Mouse (Mus musculus) midbrain, embryonic 15.5 days (tissue): ENCODE measurements at regions not wholly inside any gene's neighbourhood (a gene's known extent, or its start where the extent isn't known, plus 50 kb on each side); places are given as distances from the start of the nearest gene placed in this dataset.

Source experiments
- ATAC-seq: fragments of 200-750 bp; cut with Nextera tagmentation; replicated peaks from 2 replicates; pipeline ENCODE4 v1.8.0; 2017; ENCODE audit warnings: moderate TSS enrichment
- H3K27ac ChIP-seq: fragments of 300-500 bp; sonication (generic); 2 replicates; pipeline ENCODE4 v1.5.1; 2015; ENCODE audit warnings: mild to moderate bottlenecking, inconsistent platforms
- H3K27me3 ChIP-seq: fragments of 300-500 bp; sonication (generic); replicated peaks from 2 replicates; pipeline ENCODE4 v1.6.1; 2015; ENCODE audit warnings: inconsistent platforms
- H3K36me3 ChIP-seq: fragments of 300-500 bp; sonication (generic); replicated peaks from 2 replicates; pipeline ENCODE4 v1.6.1; 2015; ENCODE audit warnings: inconsistent platforms
- H3K4me1 ChIP-seq: fragments of 300-500 bp; sonication (generic); 2 replicates; pipeline ENCODE4 v1.6.1; 2015; ENCODE audit warnings: inconsistent platforms
- H3K4me2 ChIP-seq: fragments of 300-500 bp; sonication (generic); 2 replicates; pipeline ENCODE4 v1.6.1; 2015; ENCODE audit warnings: inconsistent platforms, mild to moderate bottlenecking, moderate library complexity
- H3K4me3 ChIP-seq: fragments of 300-500 bp; sonication (generic); 2 replicates; pipeline ENCODE4 v1.5.1; 2015; ENCODE audit warnings: mild to moderate bottlenecking, inconsistent platforms
- H3K9ac ChIP-seq: fragments of 300-500 bp; sonication (generic); 2 replicates; pipeline ENCODE4 v1.6.1; 2015; ENCODE audit warnings: mild to moderate bottlenecking, inconsistent platforms
- H3K9me3 ChIP-seq: fragments of 300-500 bp; sonication (generic); 2 replicates; pipeline ENCODE4 v1.6.1; 2016; ENCODE audit warnings: inconsistent platforms
- WGBS: fragments of 180-500 bp; shearing (Covaris S2); methylation state at CpG from one replicate; pipeline ENCODE4 v1.1.7; 2015; ENCODE audit warnings: mixed read lengths; 5-methylcytosine and 5-hydroxymethylcytosine counted together

DNA sequence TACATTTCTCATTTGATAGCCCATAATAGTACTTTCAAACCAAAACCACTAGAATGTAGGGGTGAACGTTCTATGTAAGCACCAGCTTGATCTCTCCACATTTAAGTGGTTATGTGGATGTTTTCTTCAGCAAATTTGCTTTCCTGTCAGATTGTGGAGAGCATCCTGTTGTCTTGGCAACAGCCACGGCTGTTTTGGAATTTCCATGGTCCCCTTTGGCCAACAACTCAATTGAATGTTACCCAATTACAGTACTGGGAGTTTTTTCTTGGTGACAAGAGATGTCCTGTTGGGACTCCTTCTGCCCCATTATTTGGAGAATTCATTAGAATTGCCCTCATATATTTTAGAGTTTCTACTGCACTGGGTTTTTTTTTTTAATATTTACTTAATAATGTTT is 503.2 kb downstream of the Ndufa4 start:
- ATAC-seq, result no peak
- 39% methylated on average over 2 of the region's 2 CpGs for WGBS
- no peak overlapping the region for H3K9ac ChIP-seq
- H3K4me3 ChIP-seq, result no peak overlapping the region
- no peaks in the 10 kb centered on the region for H3K36me3 ChIP-seq
- H3K4me2 ChIP-seq, result no peak overlapping the region
- no peaks in the 10 kb centered on the region for H3K4me1 ChIP-seq
- H3K27ac ChIP-seq, result no peak overlapping the region
- no peaks in the 10 kb centered on the region for H3K27me3 ChIP-seq
- no peaks in the 10 kb centered on the region for H3K9me3 ChIP-seq

- Histone ChIP-seq H3K9me3 (no peaks in the 10 kb centered on the region), H3K27me3 (no peaks in the 10 kb centered on the region), H3K27ac (no peak overlapping the region), H3K4me1 (no peaks in the 10 kb centered on the region), H3K4me3 (no peak overlapping the region), H3K36me3 (no peaks in the 10 kb centered on the region), H3K4me2 (no peak overlapping the region), H3K9ac (no peak overlapping the region)
- 0 out of 2 replicates have a peak, but pooled peaks have one; percentile 37 for ATAC-seq
- WGBS, result 82% methylated on average over 1 of the region's 1 CpGs
Observed at GRCm38 (mm10) chr6:11359088-11359487, 548.2 kb downstream of the Ndufa4 start.

DNA sequence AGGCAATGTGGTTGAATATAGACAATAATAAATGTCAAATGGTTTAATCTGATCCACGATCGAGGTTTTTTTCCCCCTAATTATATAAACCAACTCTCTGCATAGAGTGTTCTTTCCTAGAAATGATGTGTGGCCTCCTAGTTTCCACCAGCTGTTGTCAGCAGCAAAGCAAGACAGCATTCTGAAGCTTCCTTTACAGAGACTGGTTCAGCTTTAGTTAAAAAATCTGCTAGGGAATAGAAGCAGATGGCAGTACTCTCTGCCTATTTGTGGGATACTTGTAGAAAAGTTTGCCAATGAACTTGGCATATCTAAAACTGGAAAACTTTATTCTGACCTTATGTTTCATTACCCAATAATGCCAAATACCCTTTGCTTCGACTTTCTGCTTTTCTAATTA is 553.7 kb downstream of the Ndufa4 start:
- Histone ChIP-seq H3K4me2 (no peak overlapping the region), H3K27ac (no peak overlapping the region), H3K9ac (no peak overlapping the region), H3K36me3 (no peaks in the 10 kb centered on the region), H3K9me3 (no peaks in the 10 kb centered on the region), H3K4me3 (no peak overlapping the region), H3K27me3 (no peaks in the 10 kb centered on the region), H3K4me1 (no peaks in the 10 kb centered on the region)
- WGBS, result 82% methylated on average over 3 of the region's 3 CpGs
- no peak for ATAC-seq

DNA sequence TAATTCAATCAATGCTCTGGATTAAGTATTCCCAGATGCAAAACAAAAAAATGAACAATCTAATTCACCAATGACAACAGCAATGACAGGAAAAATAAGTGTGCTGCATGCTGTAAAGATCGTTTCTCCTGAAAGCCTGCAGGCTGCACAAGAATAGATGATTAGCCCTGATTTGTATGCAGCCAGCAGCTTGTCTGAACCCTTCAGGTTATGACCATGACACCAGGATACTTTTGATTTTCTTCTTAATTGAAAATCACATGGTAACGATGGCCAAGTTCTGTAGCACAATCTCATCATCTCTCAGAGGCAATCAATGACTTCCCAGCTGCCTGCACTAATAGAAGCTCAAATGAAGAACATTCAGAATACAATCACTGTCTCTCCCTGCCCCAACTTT is 573.2 kb downstream of the Ndufa4 start:
- Histone ChIP-seq H3K27me3 (no peaks in the 10 kb centered on the region), H3K4me1 (no peaks in the 10 kb centered on the region), H3K36me3 (no peaks in the 10 kb centered on the region), H3K9ac (no peak overlapping the region), H3K4me2 (no peak overlapping the region), H3K4me3 (no peak overlapping the region), H3K9me3 (no peaks in the 10 kb centered on the region), H3K27ac (no peak overlapping the region)
- 31% methylated on average over 2 of the region's 2 CpGs for WGBS
- peak; percentile 74 for ATAC-seq

DNA sequence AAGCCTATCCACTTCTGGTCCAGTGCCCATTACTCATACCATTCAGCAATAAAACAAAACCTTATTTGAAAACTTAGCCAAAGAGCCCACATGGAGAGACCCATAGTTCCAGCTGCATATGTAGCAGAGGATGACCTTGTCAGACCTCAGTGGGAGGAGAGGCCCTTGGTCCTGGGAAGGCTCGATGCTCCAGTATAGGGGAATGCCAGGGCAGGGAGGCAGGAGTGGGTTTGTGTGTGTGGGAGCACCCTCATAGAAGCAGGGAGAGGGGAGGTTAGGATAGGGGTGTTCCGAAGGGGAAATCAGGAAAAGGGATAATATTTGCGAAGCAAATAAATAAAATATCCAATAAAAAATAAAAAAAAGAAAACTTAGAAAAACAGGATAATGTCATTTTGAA is 593.6 kb downstream of the Ndufa4 start:
- Histone ChIP-seq H3K4me3 (no peak overlapping the region), H3K9ac (no peak overlapping the region), H3K27ac (no peak overlapping the region), H3K9me3 (no peaks in the 10 kb centered on the region), H3K27me3 (no peaks in the 10 kb centered on the region), H3K36me3 (no peaks in the 10 kb centered on the region), H3K4me2 (no peak overlapping the region), H3K4me1 (no peaks in the 10 kb centered on the region)
- no peak for ATAC-seq
- WGBS, result 76% methylated on average over 3 of the region's 3 CpGs

- H3K27me3 ChIP-seq, result no peaks in the 10 kb centered on the region
- H3K4me3 ChIP-seq, result no peak overlapping the region
- H3K36me3 ChIP-seq, result no peaks in the 10 kb centered on the region
- H3K27ac ChIP-seq, result no peak overlapping the region
- H3K9me3 ChIP-seq, result no peaks in the 10 kb centered on the region
- ATAC-seq, result no peak
- H3K4me2 ChIP-seq, result no peak overlapping the region
- H3K9ac ChIP-seq, result no peak overlapping the region
- 73% methylated on average over 2 of the region's 2 CpGs for WGBS
- H3K4me1 ChIP-seq, result no peaks in the 10 kb centered on the region
Observed at GRCm38 (mm10) chr6:11305979-11306534, 601.2 kb downstream of the Ndufa4 start.

DNA sequence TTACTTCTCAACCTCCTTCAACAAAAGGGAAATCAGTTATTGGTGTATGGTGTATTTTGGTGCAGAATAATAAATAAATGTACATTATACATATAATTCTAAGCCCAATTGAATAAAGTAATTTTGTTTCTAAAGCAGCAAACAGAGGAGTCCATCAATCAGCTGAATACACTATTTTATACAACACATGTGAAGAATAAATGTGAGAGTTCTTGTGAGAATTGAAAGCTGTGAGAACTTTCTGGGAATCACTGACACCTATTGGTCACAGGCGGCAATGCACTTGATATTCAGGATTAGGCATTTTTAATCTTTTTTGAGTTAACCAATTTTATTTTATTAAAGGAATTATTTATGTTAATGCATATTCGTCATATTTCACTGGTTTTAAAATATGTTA is 623.3 kb downstream of the Ndufa4 start:
- Histone ChIP-seq H3K9ac (no peak overlapping the region), H3K4me3 (no peak overlapping the region), H3K36me3 (no peaks in the 10 kb centered on the region), H3K4me2 (no peak overlapping the region), H3K9me3 (no peaks in the 10 kb centered on the region), H3K27me3 (no peaks in the 10 kb centered on the region), H3K27ac (no peak overlapping the region), H3K4me1 (no peaks in the 10 kb centered on the region)
- no peak for ATAC-seq
- 0% methylated on average over 2 of the region's 2 CpGs for WGBS

- Histone ChIP-seq H3K4me1 (no peaks in the 10 kb centered on the region), H3K4me2 (no peak overlapping the region), H3K36me3 (no peaks in the 10 kb centered on the region), H3K27ac (no peak overlapping the region), H3K9ac (no peak overlapping the region), H3K9me3 (no peaks in the 10 kb centered on the region), H3K27me3 (no peaks in the 10 kb centered on the region), H3K4me3 (no peak overlapping the region)
- no peak for ATAC-seq
- WGBS, result 86% methylated on average over 3 of the region's 3 CpGs
Observed at GRCm38 (mm10) chr6:11275214-11275613, 632.1 kb downstream of the Ndufa4 start.
